Mouse (Mus musculus) right cerebral cortex, postnatal 10 days (tissue): ENCODE data around the gene Ddx23.

Experiments
- DNase-seq, 2 experiments: peaks; one replicate each; pipeline ENCODE4 v3.0.0; 2021; ENCODE audit warnings: low spot score in 2 of 2

Gene Ddx23

GRCm38 (mm10) chr15:98632921-98633320, 29.8 kb downstream of the Ddx23 start:
- DNase-seq: no peak

GRCm38 (mm10) chr15:98632107-98632744, 30.5 kb downstream of the Ddx23 start:
- DNase-seq: peak; percentile 78 to 84

DNA sequence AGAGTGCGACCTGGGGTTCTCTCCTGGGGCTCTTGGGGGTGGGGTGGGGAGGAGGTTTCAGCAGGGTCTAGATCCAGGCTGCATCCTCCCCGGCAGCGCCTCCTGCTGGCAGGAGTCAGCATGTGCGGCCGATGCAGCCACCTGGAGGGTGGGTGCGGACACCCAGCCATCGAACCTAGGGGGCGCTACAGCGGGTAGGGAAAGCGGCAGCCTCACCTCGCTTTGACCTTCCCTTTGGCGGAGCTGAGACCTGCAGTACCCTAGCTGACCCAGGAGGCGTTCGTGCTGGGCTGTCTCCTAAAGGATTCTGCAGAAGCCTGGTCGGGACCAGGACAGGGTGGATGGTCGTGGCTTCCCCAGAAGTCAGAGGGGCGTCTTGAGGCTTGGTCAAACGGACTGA, 31.2 kb downstream of the Ddx23 start:
- DNase-seq: peak in 1 of 2 experiments; percentile 76

DNA sequence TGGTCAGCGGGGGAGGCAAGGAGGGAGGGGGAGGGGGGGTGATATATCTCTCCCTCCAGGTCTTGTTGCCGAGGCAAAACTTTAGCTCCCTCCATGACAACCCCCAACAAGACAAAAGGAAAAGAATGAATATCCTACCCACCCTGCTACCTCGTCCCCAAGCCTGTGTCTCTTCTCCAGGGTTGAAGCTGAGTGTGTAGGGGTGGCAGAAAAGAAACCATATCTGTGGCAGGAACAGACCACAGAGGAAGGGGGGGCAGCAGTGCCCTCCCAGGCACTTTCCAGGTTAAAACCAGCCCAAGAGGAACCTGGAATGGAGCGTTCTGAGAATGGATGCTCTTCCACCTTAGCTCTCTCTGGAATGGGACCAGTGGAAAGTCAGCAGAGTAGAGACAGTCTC, 32.2 kb downstream of the Ddx23 start, which contains the start of gene Cacnb3:
Cacnb3 (plus strand) TSS at position 301 of the 400 bp plus-strand sequence.
- DNase-seq: no peak

- DNase-seq: no peak
Measured at GRCm38 (mm10) chr15:98629464-98629863, 33.2 kb downstream of the Ddx23 start.

DNA sequence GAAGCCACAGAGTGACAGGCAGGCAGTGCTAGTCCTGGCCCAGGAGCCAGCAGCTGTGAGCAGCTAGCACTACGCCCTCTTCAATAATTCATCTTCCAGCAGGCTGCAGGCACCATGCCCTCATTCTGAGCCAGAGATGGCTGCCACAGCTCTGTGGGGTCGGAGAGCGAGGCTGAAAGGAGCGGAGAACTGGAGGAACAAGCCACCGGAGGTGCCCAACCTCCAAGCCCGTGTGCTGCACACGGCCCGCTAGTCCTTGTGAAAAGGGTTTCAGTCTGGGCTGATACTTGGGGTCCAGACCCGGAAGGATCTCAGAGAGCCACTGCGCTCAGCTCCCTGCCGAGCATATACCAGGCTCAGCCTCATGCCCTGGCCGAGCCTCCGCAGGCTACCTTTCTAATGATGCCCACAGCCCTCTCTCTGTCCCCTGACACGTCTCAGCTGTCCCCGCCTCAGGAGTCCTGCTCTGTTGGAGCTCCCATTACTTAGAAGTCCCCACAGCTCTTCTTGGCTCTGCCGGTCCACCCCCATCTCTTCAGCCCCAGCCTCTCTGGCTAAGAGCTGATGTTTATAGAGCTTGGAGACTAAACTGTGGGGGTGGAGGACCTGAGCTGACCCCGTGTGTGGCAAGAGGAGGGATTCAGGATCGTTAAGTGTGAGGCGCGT, 34.0 kb downstream of the Ddx23 start:
- peak in 1 of 2 experiments; percentile 53 for DNase-seq

DNA sequence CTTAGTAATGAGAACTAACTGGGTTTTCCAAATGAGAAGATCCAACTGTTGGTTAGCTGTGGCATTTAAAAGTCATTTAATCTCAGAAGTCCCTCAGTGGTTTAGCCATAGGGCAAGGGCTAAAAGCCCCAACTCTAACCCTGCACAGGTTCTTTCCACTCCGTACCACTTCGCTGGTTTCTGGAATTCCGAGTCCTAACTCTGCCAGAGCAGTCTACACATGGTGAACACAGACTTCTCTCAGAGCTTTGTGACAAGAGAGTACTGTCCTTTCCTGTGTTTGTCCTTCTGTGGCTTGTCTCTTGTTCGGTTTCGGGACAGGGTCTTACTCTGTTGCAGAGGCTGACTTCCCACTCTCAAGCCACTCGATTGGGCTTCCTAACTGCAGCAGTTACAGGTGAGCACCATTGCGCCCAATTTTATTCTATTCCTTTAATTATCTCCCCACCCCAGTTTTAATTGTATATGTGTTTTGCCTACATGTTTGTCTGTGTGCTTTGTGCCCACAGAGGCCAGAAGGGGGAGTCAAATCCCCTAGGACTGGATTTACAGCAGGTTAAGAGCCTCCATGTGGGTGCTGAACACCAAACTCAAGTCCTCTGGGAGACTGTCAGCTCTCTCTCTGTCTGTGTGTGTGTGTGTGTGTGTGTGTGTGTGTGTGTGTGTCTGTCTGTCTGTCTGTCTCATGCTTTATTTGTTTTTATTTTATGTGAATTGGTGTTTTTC, 36.0 kb downstream of the Ddx23 start:
- DNase-seq: no peak

- no peak for DNase-seq
Measured at GRCm38 (mm10) chr15:98626078-98626477, 36.6 kb downstream of the Ddx23 start.

DNA sequence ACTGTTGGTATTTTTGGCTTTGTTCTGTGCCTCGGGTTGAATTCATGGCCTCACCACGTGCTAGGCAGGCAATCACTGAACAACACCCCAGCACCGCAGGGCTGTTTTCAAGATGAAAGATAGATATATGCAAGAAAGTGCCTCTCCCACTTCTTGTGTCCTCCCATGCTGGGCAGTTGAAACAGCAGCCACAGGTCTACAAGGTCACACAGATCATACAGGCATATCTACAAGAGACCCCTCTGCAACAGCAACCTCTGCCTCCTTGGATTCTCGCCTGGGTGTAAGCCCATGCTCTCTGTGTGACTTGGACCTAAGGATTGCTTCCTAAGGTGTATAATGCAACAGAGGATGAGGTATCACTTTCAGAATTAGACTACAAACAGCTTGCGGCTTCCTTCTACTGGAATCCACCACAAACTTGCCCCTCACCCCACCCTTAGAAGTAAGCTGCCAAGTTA, 39.3 kb downstream of the Ddx23 start:
- DNase-seq: no peak

DNA sequence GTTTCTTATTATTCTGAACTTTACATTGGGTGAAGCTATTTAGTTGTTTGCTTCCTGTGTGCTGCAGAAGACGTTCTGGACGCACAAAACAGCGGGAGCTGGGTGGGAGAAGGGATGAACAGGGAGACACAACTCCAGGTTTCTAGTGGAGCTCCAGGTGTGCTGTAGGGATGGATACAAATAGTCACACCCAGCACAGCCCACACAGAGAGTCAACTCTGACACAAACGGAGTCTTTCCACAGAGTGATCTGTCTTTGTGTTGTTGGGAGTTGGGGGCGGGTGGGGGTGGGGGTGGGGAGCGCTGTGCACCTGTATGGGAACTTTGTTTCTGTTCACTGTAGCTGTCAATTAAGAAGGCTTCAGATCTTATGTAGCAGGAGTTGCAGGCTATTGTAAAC, 40.0 kb downstream of the Ddx23 start:
- no peak for DNase-seq

GRCm38 (mm10) chr15:98622199-98622598, 40.5 kb downstream of the Ddx23 start:
- no peak for DNase-seq

DNA sequence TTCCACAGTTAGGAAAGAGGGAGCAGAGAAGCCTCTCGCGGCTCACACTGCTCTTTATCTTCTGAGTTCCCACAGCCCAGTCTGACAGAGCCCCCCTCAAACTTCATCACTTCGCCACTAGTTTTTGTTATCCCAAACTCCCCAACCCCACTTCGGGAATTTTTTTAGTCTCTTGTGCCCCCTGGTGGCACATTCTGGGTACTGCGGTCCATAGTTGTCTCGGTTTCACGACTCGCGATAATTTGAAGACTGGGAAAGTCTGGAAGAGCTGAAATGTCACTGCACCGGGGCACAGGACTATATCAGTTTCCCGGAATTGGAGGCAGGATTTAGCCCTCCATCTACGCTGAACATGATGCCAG, 45.5 kb downstream of the Ddx23 start:
- peak in 1 of 2 experiments; percentile 84 for DNase-seq

GRCm38 (mm10) chr15:98616362-98617175, 46.1 kb downstream of the Ddx23 start:
- no peak for DNase-seq

GRCm38 (mm10) chr15:98615751-98616150, 46.9 kb downstream of the Ddx23 start:
- no peak for DNase-seq

DNA sequence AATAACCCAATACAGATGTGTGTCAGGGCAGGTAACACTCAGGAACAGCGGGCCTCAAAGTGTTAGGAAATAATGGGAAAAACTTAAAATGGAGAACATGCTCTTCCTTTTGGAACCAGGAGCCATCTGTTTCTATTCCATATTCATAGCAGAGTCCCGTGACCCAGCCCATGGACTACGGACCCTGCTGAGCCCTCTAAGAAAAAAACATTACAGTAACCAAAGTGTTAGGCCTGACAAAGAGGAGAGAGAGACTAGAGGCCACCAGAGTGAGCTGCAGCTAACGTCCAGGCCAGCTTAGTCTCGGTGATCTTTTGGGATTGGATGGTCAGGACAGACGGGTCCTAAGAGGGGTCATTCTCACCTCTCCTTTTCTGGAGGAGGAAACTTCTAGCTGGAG, 47.7 kb downstream of the Ddx23 start:
- DNase-seq: no peak

- DNase-seq: no peak
Measured at GRCm38 (mm10) chr15:98614551-98614950, 48.1 kb downstream of the Ddx23 start.

GRCm38 (mm10) chr15:98612229-98612628, 50.5 kb downstream of the Ddx23 start:
- no peak for DNase-seq

- no peak for DNase-seq
Measured at GRCm38 (mm10) chr15:98610131-98610633, 52.5 kb downstream of the Ddx23 start.

DNA sequence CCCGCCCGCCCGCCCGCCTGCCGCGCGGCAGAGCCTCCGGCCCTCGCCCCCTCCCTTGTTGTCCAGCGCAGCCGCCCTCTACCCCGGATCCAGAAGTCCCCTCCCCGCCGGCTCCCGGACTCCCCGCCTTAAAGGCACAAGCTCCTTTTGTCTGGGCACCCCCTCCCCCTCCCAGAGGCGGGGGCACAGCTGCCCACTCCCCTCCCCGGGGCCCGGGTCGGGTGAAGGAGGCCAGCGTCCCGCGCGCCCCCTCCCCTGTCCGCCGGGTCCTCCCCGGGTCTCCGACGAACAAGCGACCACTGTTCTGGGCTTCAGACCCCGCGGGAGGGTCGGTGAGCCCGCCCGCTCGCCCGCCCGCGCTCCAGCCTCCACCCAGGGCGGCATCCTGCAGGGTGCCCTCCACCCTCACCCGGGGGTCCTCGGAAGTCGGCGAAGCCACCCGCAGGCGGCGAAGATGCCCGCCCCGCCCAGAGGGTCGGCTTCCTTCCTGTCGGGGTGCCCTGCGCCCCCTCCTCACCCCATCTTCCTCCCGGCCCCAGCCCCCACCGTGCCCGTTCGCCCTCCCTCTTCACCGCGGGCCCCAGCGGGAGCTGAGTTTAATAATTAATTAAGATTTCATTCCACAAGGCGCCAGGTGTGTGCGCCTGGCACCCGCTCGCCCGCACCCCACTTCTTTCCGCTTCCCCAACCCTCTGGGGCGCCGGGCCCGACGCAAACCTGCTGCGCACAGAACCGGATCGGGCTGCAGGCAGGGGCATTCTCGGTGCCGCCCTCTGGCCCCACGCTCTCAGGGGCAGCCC, 53.2 kb downstream of the Ddx23 start, which contains the start of gene Adcy6:
Adcy6 (minus strand) TSS at position 746 of the 800 bp plus-strand sequence.
- peak; percentile 89 to 90 for DNase-seq

DNA sequence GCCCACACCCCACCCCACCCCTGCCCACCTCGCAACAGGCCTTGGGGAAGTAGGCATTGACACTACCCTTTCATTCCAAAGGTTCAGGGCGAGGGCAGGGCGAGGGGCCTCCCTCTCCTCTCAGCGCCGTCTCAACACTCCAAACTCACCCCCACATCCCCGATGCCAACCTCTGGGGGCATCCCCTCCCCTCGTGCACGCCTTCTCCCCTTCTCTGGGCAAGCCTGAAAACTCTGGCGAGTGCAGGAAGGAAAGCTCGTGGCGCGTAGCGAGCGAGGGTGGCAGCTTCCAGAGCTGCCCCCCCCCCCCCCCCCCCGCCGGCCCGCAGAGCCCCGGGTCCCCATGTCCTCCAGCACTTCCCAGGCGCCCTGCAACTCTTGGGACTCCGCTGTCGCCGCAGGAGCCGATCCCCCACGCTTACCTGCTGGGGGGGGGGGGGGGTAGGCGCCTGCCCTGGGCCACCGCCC, 53.9 kb downstream of the Ddx23 start:
- no peak for DNase-seq
